Mouse (Mus musculus): ENCODE data around the gene Ptprk. TPM values are rescaled to one million over a fixed set of nuclear protein-coding genes. Genes with fewer than 3 reads are reported as not detected.

Ptprk gene
- polyA plus RNA-seq, 1 experiment from 2014 or later = 45.5 TPM

DNA sequence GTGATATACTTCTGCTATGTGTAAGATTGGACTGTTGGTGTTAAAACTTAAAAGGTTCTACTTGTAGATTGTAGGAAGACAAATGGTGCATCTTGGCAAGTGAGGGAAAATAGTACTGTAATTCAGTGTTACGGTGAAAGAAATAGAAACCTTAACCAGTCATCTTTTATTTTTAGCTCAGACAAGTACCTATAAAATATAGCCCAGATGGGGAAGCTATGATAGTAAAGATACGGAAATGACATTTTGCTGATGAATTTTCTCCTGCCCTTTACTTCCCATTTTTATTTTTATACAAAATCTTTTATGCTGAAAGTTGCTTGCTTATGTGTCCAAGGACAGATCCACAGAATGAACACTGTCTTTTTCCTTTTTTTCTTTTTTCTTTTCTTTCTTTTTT, 248.4 kb downstream of the Ptprk start:
- Histone ChIP-seq H3K4me1 (no peaks in the 10 kb centered on the region), H3K36me3 (no peaks in the 10 kb centered on the region), H3K4me2 (no peak overlapping the region), H3K4me3 (no peak overlapping the region), H3K27me3 (no peaks in the 10 kb centered on the region), H3K9ac (no peak overlapping the region), H3K9me3 (no peaks in the 10 kb centered on the region), H3K27ac (no peak overlapping the region)
- no peak for ATAC-seq (ENCODE audit: borderline replicate concordance, extremely low read depth, low FRiP score, low TSS enrichment)
- 92% methylated on average over 2 of the region's 2 CpGs for WGBS

DNA sequence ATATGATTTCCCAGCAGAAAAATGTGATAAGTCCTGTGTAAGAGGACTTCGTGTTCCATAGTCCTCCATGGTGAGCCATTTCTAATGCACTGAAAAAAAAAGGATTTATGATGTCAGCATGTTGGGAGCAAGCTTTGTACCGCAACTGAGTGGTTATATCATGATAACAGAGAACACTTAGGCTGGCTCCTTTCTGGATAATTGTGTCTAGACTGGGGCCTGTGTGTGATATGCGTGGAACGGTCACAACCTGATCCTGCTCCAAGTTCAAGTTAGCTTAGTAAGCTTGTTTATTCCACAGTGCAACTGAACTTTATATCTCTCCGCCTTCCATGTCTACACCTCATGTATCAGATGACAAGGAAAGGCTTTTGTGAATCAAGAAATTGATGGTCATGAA, 260.6 kb downstream of the Ptprk start:
- no peaks in the 10 kb centered on the region for H3K9me3 ChIP-seq
- WGBS = 72% methylated on average over 5 of the region's 5 CpGs

GRCm38 (mm10) chr10:28338536-28338935, 263.9 kb downstream of the Ptprk start:
- Histone ChIP-seq H3K4me1 (no peaks in the 10 kb centered on the region), H3K4me2 (no peak overlapping the region), H3K9me3 (no peaks in the 10 kb centered on the region), H3K4me3 (no peak overlapping the region), H3K9ac (no peak overlapping the region), H3K27ac (no peak overlapping the region), H3K27me3 (no peaks in the 10 kb centered on the region), H3K36me3 (no peaks in the 10 kb centered on the region)
- no peak for ATAC-seq (ENCODE audit: borderline replicate concordance, extremely low read depth, low FRiP score, low TSS enrichment)
- WGBS = 63% methylated on average over 5 of the region's 5 CpGs

More for the DNA sequence above, 260.6 kb downstream of the Ptprk start:
- no peak for ATAC-seq (ENCODE audit: borderline replicate concordance, extremely low read depth, low FRiP score, low TSS enrichment)
- H3K4me3 ChIP-seq = no peak overlapping the region
- no peaks in the 10 kb centered on the region for H3K27me3 ChIP-seq
- H3K4me2 ChIP-seq = no peak overlapping the region
- H3K4me1 ChIP-seq = no peaks in the 10 kb centered on the region
- H3K27ac ChIP-seq = no peak overlapping the region
- no peak overlapping the region for H3K9ac ChIP-seq
- H3K36me3 ChIP-seq = no peaks in the 10 kb centered on the region

- Histone ChIP-seq H3K9me3 (no peaks in the 10 kb centered on the region), H3K4me2 (no peak overlapping the region), H3K27ac (no peak overlapping the region), H3K27me3 (no peaks in the 10 kb centered on the region), H3K4me3 (no peak overlapping the region), H3K36me3 (no peaks in the 10 kb centered on the region), H3K4me1 (no peaks in the 10 kb centered on the region), H3K9ac (no peak overlapping the region)
- WGBS = 86% methylated on average over 8 of the region's 8 CpGs
- ATAC-seq (ENCODE audit: borderline replicate concordance, extremely low read depth, low FRiP score, low TSS enrichment) = no peak
Measured at GRCm38 (mm10) chr10:28345196-28345681, 270.6 kb downstream of the Ptprk start.

DNA sequence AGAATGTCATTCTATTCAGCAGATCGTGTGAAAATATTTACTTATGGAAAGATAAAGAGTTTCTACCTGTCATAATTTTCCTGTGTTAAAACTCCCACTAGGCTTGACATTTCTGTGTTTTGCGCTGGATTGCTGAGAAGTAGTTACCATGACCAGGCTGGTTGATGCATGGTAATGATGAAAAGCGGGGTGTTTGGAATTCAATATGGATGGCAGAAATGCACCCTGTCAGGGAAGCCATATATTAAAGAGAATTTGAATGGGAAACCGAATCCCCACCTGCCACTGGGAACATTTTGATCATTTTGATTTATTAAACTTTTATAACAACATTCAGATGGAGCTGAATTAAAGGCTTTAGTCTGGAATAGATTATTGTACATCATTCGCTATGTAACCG, 290.7 kb downstream of the Ptprk start:
- 81% methylated on average over 6 of the region's 6 CpGs for WGBS
- no peaks in the 10 kb centered on the region for H3K36me3 ChIP-seq
- no peaks in the 10 kb centered on the region for H3K27me3 ChIP-seq
- no peaks in the 10 kb centered on the region for H3K9me3 ChIP-seq
- H3K4me1 ChIP-seq = no peaks in the 10 kb centered on the region
- H3K9ac ChIP-seq = no peak overlapping the region
- no peak for ATAC-seq (ENCODE audit: borderline replicate concordance, extremely low read depth, low FRiP score, low TSS enrichment)
- no peak overlapping the region for H3K4me3 ChIP-seq
- H3K27ac ChIP-seq = no peak overlapping the region
- H3K4me2 ChIP-seq = no peak overlapping the region

DNA sequence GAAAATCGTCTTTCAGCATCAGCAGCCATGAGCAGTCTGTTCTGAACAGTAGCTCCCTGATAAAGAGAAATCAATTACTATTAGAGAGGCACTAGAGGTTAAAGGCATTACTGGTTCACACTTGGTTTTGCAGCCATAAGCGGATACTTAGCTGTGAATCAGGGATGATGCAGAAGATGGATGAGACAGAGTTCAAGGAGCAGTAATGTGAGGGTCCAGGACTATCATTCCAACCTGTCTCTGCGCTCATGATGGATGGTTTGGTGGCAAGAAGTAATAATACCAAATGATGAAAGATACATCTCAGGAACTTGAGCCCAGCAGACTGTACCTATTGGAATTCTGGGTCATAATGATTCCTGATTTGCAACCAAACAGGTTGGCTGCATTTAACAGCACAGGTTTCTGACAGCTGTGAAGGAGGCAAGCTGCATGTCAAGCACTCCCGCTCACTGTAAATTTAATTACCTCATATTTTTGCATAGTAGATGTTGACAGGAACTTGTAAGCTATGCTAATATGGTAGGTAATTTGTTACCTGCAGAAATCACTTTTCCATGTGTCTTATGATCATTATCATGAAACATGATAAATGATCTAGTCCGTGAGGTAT, 291.6 kb downstream of the Ptprk start:
- Histone ChIP-seq H3K36me3 (no peaks in the 10 kb centered on the region), H3K27ac (no peak overlapping the region), H3K4me3 (no peak overlapping the region), H3K27me3 (no peaks in the 10 kb centered on the region), H3K9ac (no peak overlapping the region), H3K9me3 (no peaks in the 10 kb centered on the region), H3K4me1 (no peaks in the 10 kb centered on the region), H3K4me2 (no peak overlapping the region)
- 75% methylated on average over 5 of the region's 5 CpGs for WGBS
- no peak for ATAC-seq (ENCODE audit: borderline replicate concordance, extremely low read depth, low FRiP score, low TSS enrichment)

- no peak overlapping the region for H3K4me2 ChIP-seq
- no peaks in the 10 kb centered on the region for H3K9me3 ChIP-seq
- no peaks in the 10 kb centered on the region for H3K27me3 ChIP-seq
- no peaks in the 10 kb centered on the region for H3K4me1 ChIP-seq
- no peak overlapping the region for H3K9ac ChIP-seq
- WGBS = 46% methylated on average over 2 of the region's 2 CpGs
- no peak for ATAC-seq (ENCODE audit: borderline replicate concordance, extremely low read depth, low FRiP score, low TSS enrichment)
- H3K4me3 ChIP-seq = no peak overlapping the region
- H3K27ac ChIP-seq = no peak overlapping the region
- H3K36me3 ChIP-seq = no peaks in the 10 kb centered on the region
Measured at GRCm38 (mm10) chr10:28369808-28370207, 295.2 kb downstream of the Ptprk start.

- Histone ChIP-seq H3K4me3 (no peak overlapping the region), H3K4me1 (no peaks in the 10 kb centered on the region), H3K9ac (no peak overlapping the region), H3K9me3 (no peaks in the 10 kb centered on the region), H3K27ac (no peak overlapping the region), H3K27me3 (no peaks in the 10 kb centered on the region), H3K36me3 (no peaks in the 10 kb centered on the region), H3K4me2 (no peak overlapping the region)
- 68% methylated on average over 1 of the region's 1 CpGs for WGBS
- ATAC-seq (ENCODE audit: borderline replicate concordance, extremely low read depth, low FRiP score, low TSS enrichment) = no peak
Measured at GRCm38 (mm10) chr10:28374874-28375273, 300.3 kb downstream of the Ptprk start.

GRCm38 (mm10) chr10:28379752-28380488, 305.3 kb downstream of the Ptprk start:
- Histone ChIP-seq H3K4me1 (no peaks in the 10 kb centered on the region), H3K36me3 (no peaks in the 10 kb centered on the region), H3K9ac (no peak overlapping the region), H3K4me2 (no peak overlapping the region), H3K27me3 (no peaks in the 10 kb centered on the region), H3K9me3 (no peaks in the 10 kb centered on the region), H3K27ac (no peak overlapping the region), H3K4me3 (no peak overlapping the region)
- WGBS = 87% methylated on average over 7 of the region's 7 CpGs
- no peak for ATAC-seq (ENCODE audit: borderline replicate concordance, extremely low read depth, low FRiP score, low TSS enrichment)

DNA sequence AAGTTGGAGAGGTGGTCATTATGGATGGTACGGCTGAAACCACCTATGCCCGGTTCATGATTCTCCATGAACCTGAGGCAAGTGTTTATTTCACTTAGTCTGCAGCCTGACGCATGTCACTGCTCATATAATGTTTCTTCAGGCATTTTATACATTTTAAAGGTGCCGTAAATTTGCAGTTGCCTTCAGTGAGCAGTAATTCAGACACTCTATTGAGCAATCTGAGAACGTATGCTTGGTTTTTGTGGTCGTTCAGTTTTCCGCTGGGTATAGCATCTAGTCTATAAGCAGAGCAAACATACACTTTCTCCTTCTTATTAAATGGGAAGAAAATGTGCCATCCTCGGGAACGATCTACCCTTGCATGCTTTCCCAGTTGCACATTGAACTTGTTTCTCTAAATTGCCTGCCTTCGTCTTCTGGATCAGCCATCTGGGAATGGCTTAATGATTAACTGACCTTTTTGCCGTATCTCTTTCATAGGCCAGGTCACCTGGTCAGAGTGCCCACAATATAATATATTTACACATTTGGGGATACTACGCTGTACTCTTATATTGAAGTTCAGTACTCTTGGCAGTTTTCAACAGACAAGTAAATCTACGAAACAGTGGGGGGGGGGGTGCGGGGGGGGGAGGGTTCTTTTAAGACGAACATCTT, 313.1 kb downstream of the Ptprk start:
- ATAC-seq (ENCODE audit: borderline replicate concordance, extremely low read depth, low FRiP score, low TSS enrichment) = no peak
- no peak overlapping the region for H3K27ac ChIP-seq
- no peaks in the 10 kb centered on the region for H3K27me3 ChIP-seq
- H3K4me1 ChIP-seq = no peaks in the 10 kb centered on the region
- WGBS = 79% methylated on average over 15 of the region's 15 CpGs
- no peak overlapping the region for H3K4me3 ChIP-seq
- H3K36me3 ChIP-seq = no peaks in the 10 kb centered on the region
- H3K4me2 ChIP-seq = no peak overlapping the region
- H3K9ac ChIP-seq = no peak overlapping the region
- H3K9me3 ChIP-seq = no peaks in the 10 kb centered on the region

DNA sequence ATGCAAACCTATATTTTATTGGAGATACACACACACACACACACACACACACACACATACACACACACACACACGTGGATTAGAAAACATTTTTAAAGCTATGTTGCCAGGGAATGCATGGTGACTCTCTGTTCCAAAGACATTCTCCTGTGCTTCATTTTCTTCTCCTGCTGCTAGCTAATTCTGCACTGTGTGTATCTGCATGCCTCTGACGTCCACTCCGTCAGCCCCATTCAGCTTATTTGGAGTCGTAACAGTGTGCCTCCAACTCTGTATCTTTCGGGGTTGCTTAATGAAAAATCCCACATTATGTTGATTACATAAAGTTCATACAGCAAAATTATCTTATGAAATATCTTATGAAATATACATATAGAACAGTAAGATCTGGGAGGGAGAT, 316.5 kb downstream of the Ptprk start:
- Histone ChIP-seq H3K4me1 (peaks cover 10% of the 10 kb centered on the region), H3K4me2 (no peak overlapping the region), H3K27ac (no peak overlapping the region), H3K9ac (no peak overlapping the region), H3K36me3 (no peaks in the 10 kb centered on the region), H3K9me3 (no peaks in the 10 kb centered on the region), H3K27me3 (no peaks in the 10 kb centered on the region), H3K4me3 (no peak overlapping the region)
- no peak for ATAC-seq (ENCODE audit: borderline replicate concordance, extremely low read depth, low FRiP score, low TSS enrichment)
- WGBS = 92% methylated on average over 5 of the region's 5 CpGs

Data from lung, embryonic 15.5 days (tissue).